Mouse (Mus musculus): Measurements from ENCODE around the gene Pkmyt1. TPM values are rescaled to one million over a fixed set of nuclear protein-coding genes. Genes with fewer than 3 reads are reported as not detected.
A peak's percentile ranks its signal among the peaks of the same experiment; 100 is the strongest.

Gene Pkmyt1
- polyA plus RNA-seq, 1 experiment from 2014 or later = 56.3 TPM

GRCm38 (mm10) chr17:23725477-23725876, 659 bp upstream of the Pkmyt1 start:
- Histone ChIP-seq H3K4me3 (replicated peaks) (peak overlapping the region; percentile 97), H3K9ac (peak overlapping the region; percentile 85), H3K4me1 (peaks cover 17% of the 10 kb centered on the region), H3K4me2 (peak overlapping the region; percentile 78), H3K36me3 (no peaks in the 10 kb centered on the region), H3K27ac (peak overlapping the region; percentile 92), H3K27me3 (no peaks in the 10 kb centered on the region), H3K9me3 (replicated peaks) (no peaks in the 10 kb centered on the region)
- ATAC-seq (replicated peaks; ENCODE audit: low FRiP score) = no peak
- 61% methylated on average over 4 of the region's 4 CpGs for WGBS

DNA sequence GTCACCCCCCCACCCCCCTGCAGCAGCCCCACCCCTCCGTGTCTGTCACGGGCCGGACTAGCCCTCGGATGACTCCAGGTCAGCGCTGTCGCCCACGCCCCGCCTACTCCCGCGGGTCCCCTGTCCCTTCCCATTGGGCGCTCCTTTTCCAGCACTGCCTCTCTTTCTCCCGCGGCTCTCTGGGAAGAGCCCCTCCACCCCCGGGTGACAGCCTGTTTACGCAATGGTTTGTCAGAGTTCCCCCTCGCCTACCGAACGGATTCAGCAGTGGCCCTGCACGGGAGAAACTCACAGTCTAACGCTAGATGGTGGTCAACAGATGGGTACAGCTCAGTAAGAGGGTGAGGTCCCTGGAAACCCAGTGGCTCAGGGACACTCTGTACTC, 614 bp downstream of the Pkmyt1 start:
- ATAC-seq (replicated peaks; ENCODE audit: low FRiP score) = peak; percentile 90
- peak overlapping the region; percentile 92 for H3K27ac ChIP-seq
- WGBS = 0% methylated on average over 20 of the region's 20 CpGs

DNA sequence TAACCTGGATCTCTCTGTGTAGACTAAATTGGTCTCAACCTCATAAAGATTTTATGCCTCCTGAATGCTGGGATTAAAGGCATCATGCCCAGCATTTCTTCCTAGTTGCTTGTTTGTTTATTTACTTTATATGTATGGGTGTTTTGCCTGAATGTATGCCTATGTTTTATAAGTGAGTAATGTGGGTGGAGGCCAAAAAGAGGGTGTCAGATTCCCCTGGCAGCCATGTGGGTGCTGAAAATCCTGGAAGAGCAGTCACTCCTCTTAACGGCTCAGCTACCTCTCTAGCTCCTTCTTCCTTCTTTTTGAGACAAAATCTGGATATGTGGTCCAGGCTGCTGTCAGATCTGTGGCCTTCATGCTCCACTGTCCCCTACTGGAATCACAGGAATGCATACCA, 4.3 kb downstream of the Pkmyt1 start:
- Histone ChIP-seq H3K27ac (no peak overlapping the region), H3K4me3 (replicated peaks) (no peak overlapping the region), H3K9ac (no peak overlapping the region), H3K4me1 (peaks cover 20% of the 10 kb centered on the region), H3K27me3 (no peaks in the 10 kb centered on the region), H3K36me3 (peaks cover 20% of the 10 kb centered on the region), H3K9me3 (replicated peaks) (no peaks in the 10 kb centered on the region), H3K4me2 (no peak overlapping the region)
- 35% methylated on average over 1 of the region's 1 CpGs for WGBS
- no peak for ATAC-seq (replicated peaks; ENCODE audit: low FRiP score)

More for the DNA sequence above, 614 bp downstream of the Pkmyt1 start:
- H3K9me3 ChIP-seq (replicated peaks) = no peaks in the 10 kb centered on the region
- H3K27me3 ChIP-seq = no peaks in the 10 kb centered on the region
- H3K9ac ChIP-seq = peak overlapping the region; percentile 85
- H3K4me3 ChIP-seq (replicated peaks) = peak overlapping the region; percentile 97
- H3K4me2 ChIP-seq = peak overlapping the region; percentile 78
- peaks cover 21% of the 10 kb centered on the region for H3K4me1 ChIP-seq
- no peaks in the 10 kb centered on the region for H3K36me3 ChIP-seq

- H3K4me1 ChIP-seq = peaks cover 27% of the 10 kb centered on the region
- no peak overlapping the region for H3K27ac ChIP-seq
- H3K9ac ChIP-seq = no peak overlapping the region
- H3K4me2 ChIP-seq = no peak overlapping the region
- H3K9me3 ChIP-seq (replicated peaks) = no peaks in the 10 kb centered on the region
- peaks cover 39% of the 10 kb centered on the region for H3K36me3 ChIP-seq
- WGBS = 68% methylated on average over 1 of the region's 1 CpGs
- ATAC-seq (replicated peaks; ENCODE audit: low FRiP score) = no peak
- H3K4me3 ChIP-seq (replicated peaks) = no peak overlapping the region
- peaks cover 15% of the 10 kb centered on the region; the same call in 1 of the 2 replicates for H3K27me3 ChIP-seq
Observed at GRCm38 (mm10) chr17:23734341-23734740, 8.2 kb downstream of the Pkmyt1 start.

DNA sequence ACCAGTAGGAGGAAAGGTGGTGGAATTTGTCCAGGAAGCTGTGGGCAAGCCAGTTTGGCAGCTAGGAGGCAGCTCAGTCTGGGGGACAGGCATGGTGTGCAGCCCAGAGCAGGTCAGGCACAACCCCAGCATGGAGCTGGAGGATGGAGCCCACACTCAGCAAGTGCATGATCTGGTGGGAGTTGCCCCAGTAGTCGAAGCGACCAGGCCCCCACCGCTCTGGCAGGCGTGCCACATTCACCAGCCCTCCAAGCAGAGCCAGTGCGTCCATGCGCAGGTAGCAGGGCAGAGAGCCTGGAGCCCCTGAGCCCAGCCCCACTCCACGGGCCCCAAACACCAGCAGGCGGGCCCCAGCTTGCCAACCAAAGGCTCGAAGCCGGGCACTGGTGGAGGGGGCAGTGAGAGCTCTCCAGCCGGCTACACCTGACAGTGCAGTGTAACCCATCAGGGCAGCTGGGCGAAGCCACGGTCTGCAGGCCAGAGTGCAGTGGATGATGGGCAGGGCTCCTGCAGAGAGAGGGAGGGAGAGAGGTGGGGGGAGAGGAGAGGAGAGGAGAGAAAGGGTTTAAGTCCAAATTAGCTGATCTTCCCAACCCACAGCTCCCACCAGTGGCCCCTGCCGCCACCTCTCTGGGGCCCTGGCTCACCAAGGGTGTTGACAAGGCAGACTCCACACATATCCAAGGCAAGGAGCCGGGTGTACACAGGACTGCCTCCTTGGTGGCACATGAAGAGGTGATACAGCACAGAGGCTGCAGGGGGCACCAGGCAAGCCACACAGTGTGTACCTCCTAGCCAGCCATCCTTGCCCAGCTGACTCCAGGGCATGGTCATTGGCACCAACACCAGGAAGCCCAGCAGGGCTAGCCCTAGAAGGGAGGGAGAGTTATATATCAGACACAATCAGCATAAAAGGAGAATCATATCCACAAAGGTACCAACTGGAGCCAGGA, 11.6 kb downstream of the Pkmyt1 start:
- peaks cover 48% of the 10 kb centered on the region for H3K4me1 ChIP-seq
- peak overlapping the region; percentile 97; the same call in 1 of the 2 replicates for H3K4me2 ChIP-seq
- H3K9ac ChIP-seq = no peak overlapping the region
- 65% methylated on average over 15 of the region's 15 CpGs for WGBS
- ATAC-seq (replicated peaks; ENCODE audit: low FRiP score) = no peak
- H3K27me3 ChIP-seq = peaks cover 39% of the 10 kb centered on the region
- H3K4me3 ChIP-seq (replicated peaks) = peak overlapping the region; percentile 63; the same call in 1 of the 2 replicates
- no peak overlapping the region for H3K27ac ChIP-seq
- peaks cover 35% of the 10 kb centered on the region for H3K36me3 ChIP-seq
- H3K9me3 ChIP-seq (replicated peaks) = no peaks in the 10 kb centered on the region

DNA sequence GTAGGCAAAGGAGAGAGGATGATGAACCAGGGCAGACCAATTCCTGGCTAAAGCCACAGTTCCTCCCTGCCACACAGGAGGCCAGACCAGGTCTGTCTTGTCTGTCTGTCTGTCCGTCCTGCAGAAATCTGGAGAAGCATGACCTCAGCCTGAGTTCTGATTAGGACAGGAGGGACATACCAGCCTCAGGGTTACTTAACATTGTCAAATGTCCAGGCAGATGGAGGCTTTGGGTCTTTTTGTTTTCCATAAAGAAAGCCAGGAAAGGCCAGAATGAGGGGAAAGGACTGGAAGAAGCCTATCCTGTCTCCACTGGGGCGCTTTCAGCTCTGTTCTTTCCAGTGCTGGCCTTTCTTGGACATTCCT, 12.7 kb downstream of the Pkmyt1 start:
- H3K27ac ChIP-seq = peak overlapping the region; percentile 23; the same call in 1 of the 2 replicates
- H3K9ac ChIP-seq = 0 out of 2 replicates have a peak overlapping the region, but pooled peaks have one; percentile 58
- no peak for ATAC-seq (replicated peaks; ENCODE audit: low FRiP score)
- H3K4me2 ChIP-seq = peak overlapping the region; percentile 97
- H3K4me3 ChIP-seq (replicated peaks) = peak overlapping the region; percentile 63
- 50% methylated on average over 2 of the region's 2 CpGs for WGBS
- no peaks in the 10 kb centered on the region for H3K9me3 ChIP-seq (replicated peaks)
- peaks cover 33% of the 10 kb centered on the region for H3K36me3 ChIP-seq
- H3K27me3 ChIP-seq = peaks cover 49% of the 10 kb centered on the region
- peaks cover 50% of the 10 kb centered on the region for H3K4me1 ChIP-seq

DNA sequence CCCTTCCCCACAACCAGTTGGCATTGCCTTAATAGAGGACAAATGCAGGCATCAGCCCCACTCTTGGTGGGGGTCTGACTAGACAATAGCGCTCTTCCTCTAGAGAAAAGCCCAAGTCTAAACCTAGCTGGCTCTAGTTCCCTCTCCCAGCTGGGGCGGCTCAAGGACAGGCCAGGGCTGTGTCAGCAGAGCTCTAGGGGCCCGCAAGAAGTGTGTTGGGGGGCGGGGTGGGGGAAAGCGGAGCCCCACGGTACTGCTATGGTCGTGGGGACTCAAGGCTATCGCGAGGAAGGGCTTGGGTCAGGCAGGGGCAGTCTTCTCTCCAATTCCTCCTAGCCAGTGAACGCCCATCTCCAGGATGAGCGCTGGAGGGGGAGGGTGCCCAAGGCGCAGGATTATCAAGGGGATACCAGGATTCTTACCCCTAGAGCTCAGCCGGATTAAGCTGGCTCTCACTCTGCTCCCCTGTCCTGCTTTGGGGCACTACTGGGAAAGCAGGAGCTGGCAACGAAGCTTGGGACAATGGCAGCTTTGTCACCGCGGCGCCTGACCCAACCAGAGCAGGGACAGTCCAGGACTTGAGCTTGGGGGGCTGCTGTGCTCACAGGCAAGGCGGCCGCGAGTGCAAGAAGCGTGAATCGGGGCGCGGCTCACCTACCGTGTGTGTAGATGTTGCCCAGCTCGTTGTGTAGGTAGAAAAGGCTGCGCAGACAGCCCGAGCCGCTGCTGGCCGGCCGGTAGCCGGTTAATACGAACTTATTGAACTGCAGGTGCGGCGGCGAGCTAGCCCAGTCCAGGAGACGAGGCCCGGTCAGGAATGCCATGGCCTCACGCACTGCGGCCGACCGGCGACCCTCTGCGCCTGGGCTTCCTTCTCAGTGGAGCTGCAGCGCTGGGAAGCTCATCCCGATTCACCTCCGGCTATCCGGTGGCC, 13.3 kb downstream of the Pkmyt1 start:
- 2% methylated on average over 48 of the region's 48 CpGs for whole genome bisulfite sequencing
- Histone ChIP-seq H3K27me3 (peaks cover 56% of the 10 kb centered on the region), H3K36me3 (peaks cover 28% of the 10 kb centered on the region), H3K4me2 (peak overlapping the region; percentile 97), H3K4me1 (peaks cover 56% of the 10 kb centered on the region), H3K9me3 (replicated peaks) (no peaks in the 10 kb centered on the region), H3K9ac (peak overlapping the region; percentile 58), H3K27ac (peak overlapping the region; percentile 63), H3K4me3 (replicated peaks) (peak overlapping the region; percentile 63)
- peak; percentile 30 for ATAC-seq (replicated peaks; ENCODE audit: low FRiP score)

DNA sequence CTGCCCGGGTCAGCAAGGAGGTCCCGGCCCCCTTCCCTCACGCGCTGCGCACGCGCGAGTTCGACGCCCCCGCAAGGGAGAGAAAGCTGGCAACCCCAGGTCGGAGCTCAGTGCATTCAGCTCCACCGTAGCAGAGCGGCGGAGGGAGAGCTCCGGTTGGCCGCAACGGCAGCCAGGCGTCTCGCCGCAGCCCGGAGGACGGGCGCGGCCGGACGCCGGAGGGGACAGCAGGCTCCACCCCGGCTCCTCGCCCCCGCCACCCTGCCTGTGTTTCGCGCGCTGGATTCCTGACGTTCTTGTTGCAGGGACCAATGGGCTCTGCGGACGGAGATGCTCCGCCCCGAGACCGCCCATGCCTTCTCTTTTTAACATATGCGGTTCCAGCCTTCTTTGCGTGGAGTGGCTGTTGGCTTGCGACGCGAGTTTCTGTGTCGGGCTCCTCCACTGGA, 14.0 kb downstream of the Pkmyt1 start:
- H3K9ac ChIP-seq = peak overlapping the region; percentile 58
- peaks cover 63% of the 10 kb centered on the region for H3K27me3 ChIP-seq
- H3K27ac ChIP-seq = peak overlapping the region; percentile 63; the same call in 1 of the 2 replicates
- ATAC-seq (replicated peaks; ENCODE audit: low FRiP score) = peak; percentile 84
- H3K36me3 ChIP-seq = peaks cover 22% of the 10 kb centered on the region
- H3K4me3 ChIP-seq (replicated peaks) = peak overlapping the region; percentile 63
- H3K4me2 ChIP-seq = peak overlapping the region; percentile 97
- WGBS = 0% methylated on average over 46 of the region's 46 CpGs
- no peaks in the 10 kb centered on the region for H3K9me3 ChIP-seq (replicated peaks)
- peaks cover 63% of the 10 kb centered on the region for H3K4me1 ChIP-seq

DNA sequence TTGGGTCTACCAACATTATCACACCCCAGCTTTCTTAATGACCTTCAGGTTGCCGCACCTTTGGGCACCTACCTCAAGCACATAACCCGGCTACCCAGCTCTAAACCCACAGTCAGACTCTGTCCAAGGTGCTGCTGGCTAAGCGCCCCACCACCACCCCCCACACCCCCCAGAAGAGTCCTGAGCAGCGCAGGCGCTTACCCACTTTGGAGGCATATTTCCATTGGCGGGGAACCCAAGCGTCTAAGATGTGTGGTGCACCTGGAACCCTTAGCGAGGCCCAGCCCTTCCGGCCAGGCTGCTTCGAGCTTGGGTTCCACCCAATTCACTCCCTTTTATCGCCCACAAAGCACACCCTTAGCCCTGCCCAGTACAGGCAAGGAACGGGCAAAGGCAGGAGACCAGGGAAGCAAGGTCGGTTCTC, 14.5 kb downstream of the Pkmyt1 start, which contains the start of gene Paqr4:
Gene Paqr4, minus strand, starts transcription at position 270 of the 424 bp plus-strand sequence.
- Histone ChIP-seq H3K36me3 (peaks cover 17% of the 10 kb centered on the region), H3K4me1 (peaks cover 67% of the 10 kb centered on the region)
- peak; percentile 16; the same call in 1 of the 2 replicates for ATAC-seq (replicated peaks; ENCODE audit: low FRiP score)

DNA sequence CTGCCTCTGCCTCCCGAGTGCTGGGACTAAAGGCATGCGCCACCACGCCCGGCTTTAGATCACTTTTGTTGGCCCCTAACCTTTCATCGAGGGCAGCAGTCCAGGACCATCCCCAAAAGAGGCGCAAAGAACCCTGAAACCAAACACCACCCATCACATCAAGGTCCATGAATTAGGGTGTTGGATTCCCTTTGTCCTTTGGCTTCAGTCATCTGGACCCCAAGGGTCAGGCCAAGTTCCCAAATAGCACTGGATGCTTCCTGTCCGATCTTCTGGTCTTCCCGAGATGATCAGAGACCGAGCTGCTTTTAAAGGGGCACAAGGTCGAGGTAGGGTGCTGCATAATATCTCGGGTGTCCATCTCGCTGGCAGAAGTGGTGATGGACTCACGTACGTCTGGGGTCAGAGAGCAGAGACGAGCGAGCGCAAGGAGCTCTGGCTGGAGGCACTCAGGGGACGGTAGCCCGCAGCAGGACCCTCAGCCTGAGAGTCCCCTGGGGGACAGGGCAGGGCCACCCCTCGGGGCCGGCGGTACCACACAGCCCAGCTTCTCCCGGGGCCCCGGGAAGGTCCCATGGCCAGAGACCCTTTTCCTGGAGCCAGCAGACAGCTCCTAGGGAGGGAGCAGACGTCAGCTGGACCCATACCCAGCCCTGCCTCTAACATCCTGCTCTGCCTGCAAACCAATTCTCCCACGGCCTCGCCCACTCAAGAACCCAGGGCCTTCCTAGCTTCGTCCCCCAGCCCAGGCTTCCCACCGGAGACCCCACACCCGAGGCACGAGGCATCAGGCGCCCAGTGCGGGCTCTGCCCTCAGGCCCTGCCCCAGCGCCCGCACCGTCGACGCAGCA, 15.4 kb downstream of the Pkmyt1 start:
- H3K9ac ChIP-seq = no peak overlapping the region
- no peak for ATAC-seq (replicated peaks; ENCODE audit: low FRiP score)
- H3K4me1 ChIP-seq = peaks cover 76% of the 10 kb centered on the region
- H3K4me3 ChIP-seq (replicated peaks) = peak overlapping the region; percentile 27
- H3K9me3 ChIP-seq (replicated peaks) = no peaks in the 10 kb centered on the region
- H3K27ac ChIP-seq = no peak overlapping the region
- 36% methylated on average over 38 of the region's 38 CpGs for WGBS
- peaks cover 77% of the 10 kb centered on the region for H3K27me3 ChIP-seq
- peaks cover 8% of the 10 kb centered on the region; the same call in 1 of the 2 replicates for H3K36me3 ChIP-seq
- peak overlapping the region; percentile 43 for H3K4me2 ChIP-seq

More for the DNA sequence above, 14.5 kb downstream of the Pkmyt1 start, which contains the start of gene Paqr4:
- 8% methylated on average over 13 of the region's 13 CpGs for WGBS
- Histone ChIP-seq H3K9ac (peak within 1 kb of the TSS; percentile 58), H3K27ac (peak within 1 kb of the TSS; percentile 63), H3K27me3 (peaks cover 67% of the 10 kb centered on the region), H3K4me2 (peak within 1 kb of the TSS; percentile 97), H3K4me3 (replicated peaks) (peak within 1 kb of the TSS; percentile 63), H3K9me3 (replicated peaks) (no peaks in the 10 kb centered on the region)

All from kidney, embryonic 15.5 days (tissue).